Mouse (Mus musculus) v-Abl transformed pro-B cells (cell line): Measurements from ENCODE around the gene 1700019N19Rik.

ENCODE experiments used
- in situ Hi-C, 2 experiments: fragments of 400-800 bp; cut with MboI; formaldehyde crosslinking; loops; one replicate each; pipeline ENCODE4 v1.15.1; 2025; ENCODE audit not compliant: unreplicated experiment in 2 of 2

Gene 1700019N19Rik

GRCm38 (mm10) chr19:58808864-58809263 is 14.6 kb upstream of the 1700019N19Rik start:
- in situ Hi-C loops: no loop called here

- in situ Hi-C loops: no loop called here
These were observed 12.1 kb upstream of the 1700019N19Rik start for GRCm38 (mm10) chr19:58806364-58806763.

- in situ Hi-C loops: no loop called here
These were observed 11.0 kb upstream of the 1700019N19Rik start for GRCm38 (mm10) chr19:58805191-58805779.

GRCm38 (mm10) chr19:58795114-58795669 is 931 bp upstream of the 1700019N19Rik start:
- in situ Hi-C loops: no loop called here

- in situ Hi-C loops: no loop called here
These were observed 5.1 kb downstream of the 1700019N19Rik start for GRCm38 (mm10) chr19:58789194-58789593.

GRCm38 (mm10) chr19:58783938-58784337 is 10.3 kb downstream of the 1700019N19Rik start:
- in situ Hi-C loops: no loop called here

- in situ Hi-C loops: no loop called here
These were observed 12.7 kb downstream of the 1700019N19Rik start for GRCm38 (mm10) chr19:58781566-58781965.

GRCm38 (mm10) chr19:58776461-58776860 is 17.8 kb downstream of the 1700019N19Rik start:
- in situ Hi-C loops: no loop called here

GRCm38 (mm10) chr19:58767329-58767728 is 26.9 kb downstream of the 1700019N19Rik start:
- in situ Hi-C loops: no loop called here

GRCm38 (mm10) chr19:58762848-58763541 is 31.3 kb downstream of the 1700019N19Rik start:
- in situ Hi-C loops: no loop called here

GRCm38 (mm10) chr19:58762316-58762715 is 31.9 kb downstream of the 1700019N19Rik start:
- in situ Hi-C loops: no loop called here

GRCm38 (mm10) chr19:58759423-58759822 is 34.8 kb downstream of the 1700019N19Rik start, which contains the start of gene Pnliprp2:
TSS of gene Pnliprp2 (plus strand) at chr19:58759719.
- in situ Hi-C loops: no loop called here

- in situ Hi-C loops: no loop called here
These were observed 35.4 kb downstream of the 1700019N19Rik start for GRCm38 (mm10) chr19:58758871-58759270.

- in situ Hi-C loops: no loop called here
These were observed 42.8 kb downstream of the 1700019N19Rik start for GRCm38 (mm10) chr19:58751504-58751903.

- in situ Hi-C loops: no loop called here
These were observed 43.4 kb downstream of the 1700019N19Rik start for GRCm38 (mm10) chr19:58750822-58751221.

- in situ Hi-C loops: no loop called here
These were observed 46.7 kb downstream of the 1700019N19Rik start for GRCm38 (mm10) chr19:58747498-58748000.

- in situ Hi-C loops: no loop called here
These were observed 50.5 kb downstream of the 1700019N19Rik start for GRCm38 (mm10) chr19:58743736-58744135.

- in situ Hi-C loops: no loop called here
These were observed 51.5 kb downstream of the 1700019N19Rik start for GRCm38 (mm10) chr19:58742711-58743110.

GRCm38 (mm10) chr19:58741036-58741435 is 53.2 kb downstream of the 1700019N19Rik start:
- in situ Hi-C loops: no loop called here

GRCm38 (mm10) chr19:58738111-58738510 is 56.1 kb downstream of the 1700019N19Rik start:
- in situ Hi-C loops: no loop called here
